Mouse (Mus musculus) small intestine, adult 2 months (tissue): Measurements from ENCODE around the gene Rab42. TPM values are rescaled to one million over a fixed set of nuclear protein-coding genes. Genes with fewer than 3 reads are reported as not detected.

ENCODE experiments used
- H3K27ac ChIP-seq: fragments of 200-500 bp; 2 replicates; pipeline ENCODE4 v1.5.1; 2012; ENCODE audit warnings: low read depth, low read length, control low read depth, inconsistent platforms; ENCODE audit not compliant: insufficient read depth
- H3K27me3 ChIP-seq: fragments of 200-500 bp; 2 replicates; pipeline ENCODE4 v1.6.1; 2012; ENCODE audit warnings: mild to moderate bottlenecking, moderate library complexity, low read length, inconsistent platforms; ENCODE audit not compliant: control insufficient read depth, insufficient read depth
- H3K36me3 ChIP-seq: fragments of 200-500 bp; 2 replicates; pipeline ENCODE4 v1.6.1; 2012; ENCODE audit warnings: mild to moderate bottlenecking, low read length, control low read depth, inconsistent platforms; ENCODE audit not compliant: control insufficient read depth, insufficient read depth
- H3K4me1 ChIP-seq: fragments of 200-500 bp; 2 replicates; pipeline ENCODE4 v1.6.1; 2012; ENCODE audit warnings: low read length, inconsistent platforms, mixed read lengths; ENCODE audit not compliant: control insufficient read depth, insufficient read depth, insufficient read length
- H3K4me3 ChIP-seq: fragments of 200-500 bp; 2 replicates; pipeline ENCODE4 v1.5.1; 2012; ENCODE audit warnings: low read depth, mild to moderate bottlenecking, control low read depth, inconsistent platforms, low read length, moderate library complexity
- CTCF ChIP-seq: fragments of 200-500 bp; IDR thresholded peaks from 2 replicates; pipeline ENCODE4 v1.5.1; 2012; ENCODE audit warnings: low read depth, mild to moderate bottlenecking, control low read depth, inconsistent platforms, low read length, moderate library complexity, mixed read lengths; ENCODE audit not compliant: insufficient replicate concordance, insufficient read length; ENCODE audit errors: extremely low read depth
- POLR2A ChIP-seq: fragments of 200-500 bp; IDR thresholded peaks from 2 replicates; pipeline ENCODE4 v1.6.1; 2012; ENCODE audit warnings: low read depth, mild to moderate bottlenecking, control low read depth, inconsistent platforms, low read length, moderate library complexity
- WGBS: fragments of 180-500 bp; shearing (Covaris S2); methylation state at CpG from one replicate; pipeline ENCODE4 v1.1.7; 2018; 5-methylcytosine and 5-hydroxymethylcytosine counted together
- polyA plus RNA-seq: library from polyadenylated mRNA; depleted of rRNA; stranded (reverse); fragments of >200 nt; gene quantifications from 2 replicates; pipeline ENCODE4 v1.2.3, GENCODE M21; 2012; rRNA removed

Rab42 gene
- 0.70 and 0.98 TPM in 2 replicates for polyA plus RNA-seq

GRCm38 (mm10) chr4:132302939-132303479, at the start of gene Rab42:
Gene Rab42, minus strand, starts transcription at chr4:132303385.
- no peaks in the 10 kb centered on the region for H3K36me3 ChIP-seq
- peak within 1 kb of the TSS; percentile 86 for H3K4me3 ChIP-seq
- 5% methylated on average over 31 of the region's 31 CpGs for WGBS
- H3K27me3 ChIP-seq: no peaks in the 10 kb centered on the region
- H3K4me1 ChIP-seq: peaks cover 4% of the 10 kb centered on the region; the same call in 1 of the 2 replicates
- H3K27ac ChIP-seq: no peak within 1 kb of the TSS
- peak; percentile 20; the same call in 1 of the 2 replicates for TF ChIP-seq CTCF
- peak; percentile 13; the same call in 1 of the 2 replicates for TF ChIP-seq POLR2A

GRCm38 (mm10) chr4:132352739-132353138, 49.6 kb upstream of the Rab42 start:
- WGBS: 0% methylated on average over 14 of the region's 14 CpGs
- peaks cover 16% of the 10 kb centered on the region for H3K36me3 ChIP-seq
- H3K27ac ChIP-seq: peak overlapping the region; percentile 84
- H3K27me3 ChIP-seq: no peaks in the 10 kb centered on the region
- peaks cover 6% of the 10 kb centered on the region; the same call in 1 of the 2 replicates for H3K4me1 ChIP-seq
- peak overlapping the region; percentile 74 for H3K4me3 ChIP-seq
- TF ChIP-seq POLR2A (no peak), CTCF (peak; percentile 23; the same call in 1 of the 2 replicates)

- no peak overlapping the region for H3K4me3 ChIP-seq
- peaks cover 8% of the 10 kb centered on the region for H3K36me3 ChIP-seq
- peaks cover 7% of the 10 kb centered on the region; the same call in 1 of the 2 replicates for H3K4me1 ChIP-seq
- 28% methylated on average over 1 of the region's 1 CpGs for WGBS
- TF ChIP-seq CTCF (no peak), POLR2A (no peak)
- no peaks in the 10 kb centered on the region for H3K27me3 ChIP-seq
- no peak overlapping the region for H3K27ac ChIP-seq
These were observed 48.2 kb upstream of the Rab42 start for GRCm38 (mm10) chr4:132351401-132351800.

- WGBS: 85% methylated on average over 3 of the region's 3 CpGs
- Histone ChIP-seq H3K27ac (no peak overlapping the region), H3K4me3 (no peak overlapping the region)
These were observed 47.7 kb upstream of the Rab42 start for GRCm38 (mm10) chr4:132350854-132351253.

GRCm38 (mm10) chr4:132350123-132350740, 47.0 kb upstream of the Rab42 start:
- H3K4me3 ChIP-seq: no peak overlapping the region
- no peaks in the 10 kb centered on the region for H3K27me3 ChIP-seq
- peaks cover 7% of the 10 kb centered on the region; the same call in 1 of the 2 replicates for H3K4me1 ChIP-seq
- peaks cover 8% of the 10 kb centered on the region for H3K36me3 ChIP-seq
- 70% methylated on average over 2 of the region's 2 CpGs for WGBS
- TF ChIP-seq POLR2A (no peak), CTCF (no peak)
- H3K27ac ChIP-seq: no peak overlapping the region

More at GRCm38 (mm10) chr4:132350854-132351253, 47.7 kb upstream of the Rab42 start:
- Histone ChIP-seq H3K4me1 (peaks cover 7% of the 10 kb centered on the region; the same call in 1 of the 2 replicates), H3K27me3 (no peaks in the 10 kb centered on the region), H3K36me3 (peaks cover 8% of the 10 kb centered on the region)
- TF ChIP-seq CTCF: no peak
- TF ChIP-seq POLR2A: no peak

- WGBS: 62% methylated on average over 3 of the region's 3 CpGs
These were observed 46.4 kb upstream of the Rab42 start for GRCm38 (mm10) chr4:132349495-132350122.

GRCm38 (mm10) chr4:132346661-132347060, 43.5 kb upstream of the Rab42 start:
- Histone ChIP-seq H3K27me3 (no peaks in the 10 kb centered on the region), H3K4me3 (no peak overlapping the region), H3K36me3 (peaks cover 8% of the 10 kb centered on the region), H3K4me1 (peaks cover 12% of the 10 kb centered on the region; the same call in 1 of the 2 replicates), H3K27ac (peak overlapping the region; percentile 94)
- 20% methylated on average over 3 of the region's 3 CpGs for WGBS
- TF ChIP-seq CTCF: no peak; the same call in 1 of the 2 replicates
- no peak for TF ChIP-seq POLR2A

More at GRCm38 (mm10) chr4:132349495-132350122, 46.4 kb upstream of the Rab42 start:
- TF ChIP-seq POLR2A: no peak
- peak; percentile 20; the same call in 1 of the 2 replicates for TF ChIP-seq CTCF
- no peak overlapping the region for H3K27ac ChIP-seq
- H3K27me3 ChIP-seq: no peaks in the 10 kb centered on the region
- peaks cover 9% of the 10 kb centered on the region; the same call in 1 of the 2 replicates for H3K4me1 ChIP-seq
- no peak overlapping the region for H3K4me3 ChIP-seq
- H3K36me3 ChIP-seq: peaks cover 8% of the 10 kb centered on the region
